Mouse (Mus musculus): ENCODE results near the gene Hectd4. TPM values are rescaled to one million over a fixed set of nuclear protein-coding genes. Genes with fewer than 3 reads are reported as not detected.

The Hectd4 gene
- total and polyA plus RNA-seq, 3 experiments, result 2.1 to 7.8 (median 6.0) TPM

- no peak for TF ChIP-seq MYC (IDR thresholded peaks at IDR 0.05; ENCODE audit: low read depth, low read length)
- dilution Hi-C loops (cut with MboI; ENCODE audit: extremely low pct_ligation_motif_present, extremely low pct_unique_long_range_greater_than_20kb, low sequenced_read_pairs) (no loop called here), in situ Hi-C loops (cut with MboI; ENCODE audit: low pct_ligation_motif_present, low pct_unique_long_range_greater_than_20kb, low sequenced_read_pairs) (no loop called here)
- H3K79me2 ChIP-seq (replicated peaks; ENCODE audit: control insufficient read depth, extremely low read depth, insufficient read depth, poor library complexity, severe bottlenecking), result no peaks in the 10 kb centered on the region
- no peak for DNase-seq (ENCODE audit: extremely low read depth)
- H3K4me2 ChIP-seq (ENCODE audit: insufficient read depth, low read depth, poor library complexity, severe bottlenecking), result no peak overlapping the region
- H3K4me1 ChIP-seq (ENCODE audit: control insufficient read depth in 1 of 2, insufficient read depth in 2 of 2), result peaks cover 14 to 33% of the 10 kb centered on the region in 2 experiments
- H3K27ac ChIP-seq (ENCODE audit: insufficient read depth, low read depth), result no peak overlapping the region
- no peaks in the 10 kb centered on the region for H3K36me3 ChIP-seq (replicated peaks in 1 of 2; ENCODE audit: control insufficient read depth in 1 of 2, insufficient read depth in 1 of 2, low read length in 1 of 2)
- H3K4me3 ChIP-seq (replicated peaks in 1 of 3; ENCODE audit: low read depth in 2 of 3, low read length in 2 of 3, poor library complexity in 1 of 3), result no peak overlapping the region
- H3K9ac ChIP-seq (ENCODE audit: insufficient read depth, low read depth), result no peak overlapping the region
- H3K9me3 ChIP-seq (replicated peaks; ENCODE audit: low read length), result no peaks in the 10 kb centered on the region
- H3K27me3 ChIP-seq (replicated peaks), result no peaks in the 10 kb centered on the region
Observed at GRCm38 (mm10) chr5:121198376-121198775, 21.6 kb upstream of the Hectd4 start.

DNA sequence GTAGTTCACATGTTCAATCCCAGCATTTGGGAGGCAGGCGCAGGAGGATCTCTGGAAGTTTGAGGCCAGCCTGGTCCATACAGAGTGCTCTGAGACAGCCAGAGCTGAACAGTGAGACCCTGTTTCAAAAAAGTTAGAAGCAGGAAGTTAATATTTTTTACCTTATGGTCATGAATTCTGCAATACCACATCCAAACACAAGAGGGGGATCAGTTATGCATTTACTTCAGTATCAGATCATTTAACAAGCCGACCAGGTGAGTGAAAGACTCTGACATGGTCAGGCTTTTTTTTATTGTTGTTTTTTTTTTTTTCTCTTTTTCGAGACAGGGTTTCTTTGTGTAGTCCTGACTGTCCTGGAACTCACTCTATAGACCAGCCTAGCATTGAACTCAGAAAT lies 18.3 kb upstream of the Hectd4 start:
- no peaks in the 10 kb centered on the region for H3K9me3 ChIP-seq (replicated peaks; ENCODE audit: low read length)
- peak; percentile 88 for DNase-seq (ENCODE audit: extremely low read depth)
- TF ChIP-seq ZNF384 (IDR thresholded peaks at IDR 0.05; ENCODE audit: low read depth, low read length) (peak; percentile 67), ZC3H11A (IDR thresholded peaks at IDR 0.05; ENCODE audit: low read depth, low read length) (no peak), JUN (IDR thresholded peaks at IDR 0.05; ENCODE audit: insufficient read depth, low read depth, low read length) (no peak), USF2 (conservative IDR thresholded peaks at IDR 0.05; ENCODE audit: low read depth, low read length) (no peak), MAFK (IDR thresholded peaks at IDR 0.05; ENCODE audit: insufficient replicate concordance, low read length) (no peak), BHLHE40 (IDR thresholded peaks at IDR 0.05; ENCODE audit: low read depth, low read length) (no peak), E2F4 (IDR thresholded peaks at IDR 0.05; ENCODE audit: insufficient replicate concordance, low read depth, low read length) (no peak), ELF1 (IDR thresholded peaks at IDR 0.05; ENCODE audit: low read depth, low read length) (peak; percentile 34; the same call in 1 of the 2 replicates), NRF1 (IDR thresholded peaks at IDR 0.05; ENCODE audit: low read depth, low read length) (no peak), RAD21 (IDR thresholded peaks at IDR 0.05; ENCODE audit: low read depth, low read length) (peak; percentile 49), ETS1 (conservative IDR thresholded peaks at IDR 0.05; ENCODE audit: low read depth, low read length) (no peak), SIN3A (IDR thresholded peaks at IDR 0.05; ENCODE audit: low read length) (no peak), CTCF (conservative IDR thresholded peaks at IDR 0.05 in 1 of 2, IDR thresholded peaks at IDR 0.05 in 1 of 2; ENCODE audit: low read depth in 2 of 2, low read length in 2 of 2) (peak; percentile 48 to 71), EP300 (IDR thresholded peaks at IDR 0.05; ENCODE audit: low read length) (no peak), POLR2AphosphoS2 (IDR thresholded peaks at IDR 0.05; ENCODE audit: low read depth, low read length) (no peak), MXI1 (IDR thresholded peaks at IDR 0.05; ENCODE audit: low read depth, low read length) (no peak), IRF4 (IDR thresholded peaks at IDR 0.05; ENCODE audit: low read depth, low read length) (no peak), POLR2A (IDR thresholded peaks at IDR 0.05; ENCODE audit: low read depth, low read length) (no peak), UBTF (IDR thresholded peaks at IDR 0.05; ENCODE audit: low read depth, low read length) (no peak), RCOR1 (conservative IDR thresholded peaks at IDR 0.05; ENCODE audit: low read depth, low read length) (no peak), MAX (IDR thresholded peaks at IDR 0.05; ENCODE audit: low read length) (no peak), MYC (IDR thresholded peaks at IDR 0.05; ENCODE audit: low read depth, low read length) (no peak), MAZ (IDR thresholded peaks at IDR 0.05; ENCODE audit: low read depth, low read length) (no peak), NELFE (IDR thresholded peaks at IDR 0.05; ENCODE audit: low read depth, low read length) (no peak), GABPA (IDR thresholded peaks at IDR 0.05; ENCODE audit: insufficient replicate concordance, low read depth, low read length) (no peak), CHD2 (IDR thresholded peaks at IDR 0.05; ENCODE audit: low read length) (no peak), HCFC1 (IDR thresholded peaks at IDR 0.05; ENCODE audit: low read depth, low read length) (no peak), USF1 (IDR thresholded peaks at IDR 0.05; ENCODE audit: low read depth, low read length) (no peak), ZMIZ1 (IDR thresholded peaks at IDR 0.05; ENCODE audit: low read depth, low read length) (no peak), MEF2A (IDR thresholded peaks at IDR 0.05; ENCODE audit: borderline replicate concordance, low read depth, low read length) (no peak), TCF12 (IDR thresholded peaks at IDR 0.05; ENCODE audit: low read depth, low read length) (no peak), KAT2A (IDR thresholded peaks at IDR 0.05; ENCODE audit: insufficient replicate concordance, low read length) (no peak), ZKSCAN1 (IDR thresholded peaks at IDR 0.05; ENCODE audit: borderline replicate concordance, low read depth, low read length) (no peak), SMC3 (IDR thresholded peaks at IDR 0.05; ENCODE audit: low read depth, low read length) (peak; percentile 46)
- H3K36me3 ChIP-seq (replicated peaks in 1 of 2; ENCODE audit: control insufficient read depth in 1 of 2, insufficient read depth in 1 of 2, low read length in 1 of 2), result peaks cover 14 to 18% of the 10 kb centered on the region in 2 experiments
- H3K27ac ChIP-seq (ENCODE audit: insufficient read depth, low read depth), result no peak overlapping the region
- H3K4me2 ChIP-seq (ENCODE audit: insufficient read depth, low read depth, poor library complexity, severe bottlenecking), result no peak overlapping the region
- dilution Hi-C loops (cut with MboI; ENCODE audit: extremely low pct_ligation_motif_present, extremely low pct_unique_long_range_greater_than_20kb, low sequenced_read_pairs) (no loop called here), in situ Hi-C loops (cut with MboI; ENCODE audit: low pct_ligation_motif_present, low pct_unique_long_range_greater_than_20kb, low sequenced_read_pairs) (loop anchor here (10.0 kb wide), 1 partner anchor 173 kb away; no protein-coding TSS in a partner anchor)
- peak overlapping the region in 1 of 3 experiments; percentile 25 for H3K4me3 ChIP-seq (replicated peaks in 1 of 3; ENCODE audit: low read depth in 2 of 3, low read length in 2 of 3, poor library complexity in 1 of 3)
- H3K27me3 ChIP-seq (replicated peaks), result no peaks in the 10 kb centered on the region
- peaks cover 18 to 32% of the 10 kb centered on the region in 2 experiments for H3K4me1 ChIP-seq (ENCODE audit: control insufficient read depth in 1 of 2, insufficient read depth in 2 of 2)
- H3K79me2 ChIP-seq (replicated peaks; ENCODE audit: control insufficient read depth, extremely low read depth, insufficient read depth, poor library complexity, severe bottlenecking), result peaks cover 22% of the 10 kb centered on the region
- H3K9ac ChIP-seq (ENCODE audit: insufficient read depth, low read depth), result no peak overlapping the region
